Mouse (Mus musculus) liver, embryonic 14.5 days (tissue): ENCODE measurements around the gene Zp1.

Experiments
- CTCF ChIP-seq: IDR thresholded peaks from 2 replicates; pipeline ENCODE4 v1.5.1; 2016; ENCODE audit warnings: antibody characterized with exemption, low read depth, control low read depth
- EP300 ChIP-seq: IDR thresholded peaks from 2 replicates; pipeline ENCODE4 v1.6.1; 2016; ENCODE audit warnings: antibody characterized with exemption, low read depth

GRCm38 (mm10) chr19:10968578-10968977 lies 48.1 kb upstream of the Zp1 start:
- TF ChIP-seq CTCF: no peak
- TF ChIP-seq EP300: no peak
